Mouse (Mus musculus) G1E-ER4 (cell line): ENCODE results near the gene Sphk1. TPM values are rescaled to one million over a fixed set of nuclear protein-coding genes. Genes with fewer than 3 reads are reported as not detected.

Source experiments
- GATA1 ChIP-seq: IDR thresholded peaks from one replicate; pipeline ENCODE4 v1.8.0; 2012; ENCODE audit warnings: low read length, inconsistent platforms
- polyA plus RNA-seq: library from polyadenylated mRNA; stranded (reverse); fragments of >175 nt; gene quantifications from 2 replicates; pipeline ENCODE4 v1.2.3, GENCODE M21; 2012

Gene Sphk1
- 206 and 262 TPM in 2 replicates for polyA plus RNA-seq

DNA sequence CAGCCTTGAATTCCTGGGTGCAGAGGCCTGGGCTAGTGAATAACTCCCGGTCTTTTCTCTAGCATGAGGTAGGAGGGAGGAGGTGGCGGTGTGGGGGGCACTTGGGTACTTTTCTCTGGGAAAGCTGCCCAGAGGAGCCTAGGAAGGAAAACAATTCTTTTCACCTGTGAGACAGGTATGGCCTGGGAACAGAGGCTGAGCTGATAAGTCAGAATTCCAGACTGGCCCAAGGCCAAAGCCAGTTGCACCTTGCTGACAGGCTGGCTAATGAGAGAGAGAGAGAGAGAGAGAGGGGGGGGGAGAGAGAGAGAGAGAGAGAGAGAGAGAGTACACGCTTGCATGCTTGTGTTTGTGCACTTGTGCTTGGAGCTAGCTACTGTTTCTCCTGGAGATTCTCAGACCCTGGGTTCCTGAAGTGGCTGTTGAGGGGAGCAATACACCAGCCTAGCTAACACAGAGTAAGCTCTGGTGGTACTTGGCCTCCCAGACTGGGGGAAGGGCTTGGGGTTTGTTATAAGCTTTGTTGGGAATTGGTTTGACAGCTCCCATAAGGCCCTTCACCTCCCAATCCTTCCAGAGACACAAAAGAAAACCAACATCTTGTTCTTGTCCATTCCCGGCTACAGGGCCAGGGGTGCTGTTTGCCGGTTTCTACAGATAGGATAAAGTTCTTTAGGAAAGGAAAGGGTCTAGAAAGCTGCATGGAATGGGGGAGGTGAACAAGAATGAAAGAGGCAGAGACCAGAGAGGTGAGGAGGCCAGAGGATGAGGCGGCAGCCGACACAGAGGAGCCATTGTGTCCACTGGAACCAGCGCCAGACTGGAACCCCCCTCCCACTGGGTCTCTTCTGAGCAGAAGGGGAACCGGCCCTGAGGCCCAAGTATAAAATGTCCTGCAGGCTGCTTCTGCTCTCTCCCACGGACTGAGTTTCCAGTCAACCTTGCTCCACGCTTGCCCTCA is at the start of gene Sphk1:
TSS of gene Sphk1 (plus strand) at position 739 of the 961 bp plus-strand sequence.
- no peak for TF ChIP-seq GATA1

DNA sequence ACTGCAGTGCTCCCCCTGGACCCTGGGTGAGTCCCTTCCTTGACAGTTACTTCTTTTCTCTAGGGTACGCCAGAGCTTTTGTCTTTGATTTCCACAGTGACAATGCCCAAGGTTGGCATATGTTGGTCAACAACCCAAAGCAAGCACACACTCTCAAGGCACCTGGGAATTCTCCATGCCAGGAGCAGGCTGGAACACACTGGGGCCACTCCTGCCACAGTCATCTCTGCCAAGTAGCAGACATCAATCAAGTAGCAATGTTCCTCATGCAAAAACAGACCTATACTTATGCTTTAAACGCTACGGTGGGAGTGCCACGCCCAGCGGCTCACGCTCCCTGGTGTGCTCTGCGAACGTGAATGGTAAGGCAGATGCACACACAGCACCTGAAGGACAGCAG is 49.8 kb upstream of the Sphk1 start:
- no peak for TF ChIP-seq GATA1

DNA sequence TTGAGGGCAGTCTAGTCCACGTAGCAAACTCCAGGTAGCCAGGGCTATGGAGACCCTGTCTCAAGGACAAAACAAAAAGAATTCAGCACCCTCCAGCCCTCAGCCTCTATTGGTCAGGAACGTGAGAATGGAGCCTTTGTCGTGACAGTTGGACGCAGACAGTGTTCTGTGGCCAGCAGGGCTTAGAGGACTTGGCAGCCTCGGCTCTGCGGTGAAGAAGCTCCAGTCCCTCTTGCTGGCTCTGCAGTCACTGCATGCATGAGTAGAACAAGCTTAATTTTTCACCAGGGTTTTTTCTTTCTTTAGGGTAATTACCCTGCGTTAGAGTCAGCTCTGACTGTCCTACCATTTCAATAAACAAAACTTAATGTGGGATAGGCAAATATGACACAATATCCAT is 48.9 kb upstream of the Sphk1 start:
- no peak for TF ChIP-seq GATA1

DNA sequence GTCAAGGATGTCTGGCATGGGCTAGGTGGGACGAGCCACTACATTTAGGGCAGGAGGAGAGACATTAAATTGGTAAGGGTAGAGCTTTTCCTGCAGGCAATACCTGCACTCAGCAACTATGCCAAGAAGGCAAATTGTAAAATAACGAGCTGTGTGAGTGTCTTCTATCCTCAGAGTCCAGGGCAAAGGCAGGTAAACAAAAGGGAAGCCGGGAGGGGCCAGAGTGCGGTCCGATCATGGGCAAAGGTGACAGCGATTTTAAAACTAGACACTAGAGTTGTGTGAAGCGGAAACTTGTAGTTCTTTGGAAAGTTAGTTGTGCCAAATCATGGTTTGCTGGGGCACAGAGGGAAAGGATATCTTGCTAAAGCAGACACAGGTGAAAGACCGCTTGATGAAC is 46.5 kb upstream of the Sphk1 start:
- TF ChIP-seq GATA1 = no peak

DNA sequence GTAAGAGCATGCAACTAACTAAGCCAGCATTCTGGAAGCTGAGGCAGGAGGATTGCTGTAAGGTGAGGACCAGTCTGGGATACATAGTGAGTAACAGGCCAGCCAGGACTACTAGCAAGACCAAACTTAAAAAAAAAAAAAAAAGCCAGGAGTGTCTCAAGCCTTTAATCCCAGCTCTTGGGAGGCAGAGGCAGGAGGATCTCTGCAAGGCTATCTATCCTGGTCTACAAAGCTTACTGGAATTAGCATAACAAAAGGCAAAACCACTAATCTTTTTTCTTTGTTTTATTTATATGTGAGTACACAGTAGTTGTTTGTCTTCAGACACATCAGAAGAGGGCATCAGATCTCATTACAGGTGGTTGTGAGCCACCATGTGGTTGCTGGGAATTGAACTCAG is 42.5 kb upstream of the Sphk1 start:
- no peak for TF ChIP-seq GATA1

DNA sequence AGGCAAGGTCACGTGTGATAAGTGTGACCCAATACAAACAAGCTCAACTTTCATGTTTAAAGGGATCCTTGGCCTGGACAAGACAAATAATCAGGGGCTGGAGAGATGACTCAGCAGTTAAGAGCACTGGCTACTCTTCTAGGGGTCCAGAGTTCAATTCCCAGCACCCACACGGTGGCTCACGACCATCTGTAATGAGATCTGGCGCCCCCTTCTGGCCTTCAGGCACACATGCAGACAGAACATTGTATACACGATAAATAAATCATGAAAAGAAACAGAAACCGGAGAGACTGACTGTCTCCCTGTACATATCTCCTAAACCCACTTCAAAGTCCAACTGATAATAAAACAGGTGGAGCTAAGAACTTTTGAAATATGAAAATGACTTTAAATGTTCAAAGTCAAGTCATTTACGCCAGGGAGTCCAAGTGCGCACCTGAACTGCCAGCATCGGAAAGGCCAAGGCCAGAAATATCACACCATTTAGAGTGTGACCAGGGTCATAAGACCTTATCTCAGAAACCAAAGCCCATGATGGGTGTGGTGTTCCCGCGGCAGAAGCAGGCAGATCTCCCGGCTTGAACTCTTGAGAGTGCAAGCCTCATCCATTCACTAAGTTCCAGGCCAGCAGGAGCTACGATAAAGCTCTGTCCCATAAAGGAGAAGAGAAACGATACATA is 41.9 kb upstream of the Sphk1 start:
- TF ChIP-seq GATA1 = no peak

DNA sequence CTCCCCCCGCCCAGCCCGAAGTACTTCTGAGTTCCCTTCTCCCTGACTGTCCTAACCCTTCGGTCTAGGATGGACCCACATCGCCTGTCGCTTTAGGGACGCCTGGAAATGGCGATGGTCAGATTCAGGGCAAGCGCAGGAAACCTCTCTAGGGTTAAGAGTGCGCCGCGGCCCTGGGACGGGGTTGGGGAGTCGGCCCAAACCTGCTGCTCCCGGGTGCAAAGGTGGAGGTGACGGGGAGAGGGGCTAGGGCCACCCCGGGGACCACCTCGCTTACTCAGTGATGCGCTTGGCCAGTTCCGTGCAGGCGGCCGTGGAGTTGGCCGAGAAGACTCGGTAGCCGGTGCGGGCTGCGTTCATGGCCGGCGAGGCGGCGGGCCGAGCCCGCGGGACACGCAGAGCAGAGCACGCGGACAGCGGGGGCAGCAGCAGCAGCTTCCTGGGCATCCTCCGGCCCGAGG is 40.9 kb upstream of the Sphk1 start:
- TF ChIP-seq GATA1 = no peak

DNA sequence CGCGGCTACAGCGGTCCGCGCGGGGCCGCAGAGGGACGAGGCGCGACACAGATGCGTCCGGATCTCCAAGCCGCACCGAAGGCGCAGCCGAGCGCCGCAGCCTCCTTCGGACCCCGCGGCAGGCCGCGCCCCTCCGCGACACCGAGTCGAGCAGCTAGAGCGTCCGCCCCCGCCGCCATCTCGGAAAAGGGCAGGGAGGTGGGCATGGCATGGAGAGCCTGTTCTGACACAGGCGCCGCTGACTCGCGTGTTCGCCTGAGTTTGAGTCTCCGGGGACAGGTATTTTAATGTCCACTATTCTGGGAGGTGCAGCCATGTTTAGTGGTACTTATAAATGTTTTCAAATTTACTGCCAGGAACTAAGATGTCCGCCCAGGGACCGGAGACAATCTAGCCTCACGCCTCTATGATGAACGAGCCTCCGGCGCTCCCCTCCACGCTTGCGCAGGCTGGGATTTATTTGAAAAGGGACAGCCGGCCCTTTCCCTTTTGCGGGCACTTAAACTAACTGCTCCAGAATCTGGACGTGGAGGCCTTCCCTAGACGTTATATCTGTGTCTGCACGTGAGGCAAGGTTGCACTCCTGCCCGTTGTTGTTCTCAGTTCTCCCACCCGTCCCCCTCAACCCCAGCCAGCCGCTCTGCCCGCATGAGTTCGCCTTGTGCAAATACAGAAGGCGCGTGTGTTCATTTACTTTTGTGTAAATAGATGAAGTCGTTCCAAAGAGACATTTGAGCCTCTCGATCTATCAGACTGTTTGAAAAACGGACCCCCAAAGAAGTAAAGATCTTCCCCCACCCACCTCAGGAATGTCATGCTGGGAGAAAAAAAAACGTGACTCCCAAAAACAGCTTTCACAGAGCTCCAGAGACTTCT is 40.3 kb upstream of the Sphk1 start:
- no peak for TF ChIP-seq GATA1

DNA sequence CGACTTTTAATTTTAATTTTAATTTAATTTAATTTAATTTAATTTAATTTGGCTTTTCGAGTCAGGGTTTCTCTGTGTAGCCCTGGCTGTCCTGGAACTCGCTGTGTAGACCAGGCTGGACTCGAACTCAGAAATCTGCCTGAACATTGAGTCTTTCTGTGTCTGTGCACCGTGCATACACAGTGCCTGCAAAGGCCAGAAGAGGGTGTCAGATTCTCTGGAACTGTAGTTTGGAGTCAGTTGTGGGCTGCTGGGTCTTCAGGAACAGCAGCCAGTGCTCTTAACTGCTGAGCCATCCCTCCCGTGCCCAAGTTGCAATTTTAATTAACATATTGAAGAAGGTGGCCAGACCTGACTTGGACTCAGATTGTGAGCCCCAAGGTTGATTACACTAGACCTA is 39.4 kb upstream of the Sphk1 start:
- no peak for TF ChIP-seq GATA1

DNA sequence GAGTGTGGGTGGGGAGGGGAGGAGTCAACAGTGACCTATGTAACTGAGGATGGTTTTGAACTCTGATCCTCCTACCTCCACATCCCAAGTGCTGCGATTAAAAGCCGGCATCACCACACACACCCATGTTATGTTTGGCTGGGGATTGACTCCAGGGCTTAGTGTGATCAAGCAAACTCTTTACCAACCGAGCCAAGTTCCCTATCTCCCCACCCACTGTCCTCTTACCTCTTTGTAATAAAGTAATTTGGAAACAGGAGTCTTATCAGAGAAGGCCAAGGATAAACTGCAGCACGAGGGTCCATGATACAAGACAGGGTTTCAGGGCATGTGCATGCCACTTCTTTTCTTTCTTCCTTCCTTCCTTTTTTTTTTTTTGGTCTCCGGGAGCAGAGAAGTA is 37.5 kb upstream of the Sphk1 start:
- TF ChIP-seq GATA1 = no peak

DNA sequence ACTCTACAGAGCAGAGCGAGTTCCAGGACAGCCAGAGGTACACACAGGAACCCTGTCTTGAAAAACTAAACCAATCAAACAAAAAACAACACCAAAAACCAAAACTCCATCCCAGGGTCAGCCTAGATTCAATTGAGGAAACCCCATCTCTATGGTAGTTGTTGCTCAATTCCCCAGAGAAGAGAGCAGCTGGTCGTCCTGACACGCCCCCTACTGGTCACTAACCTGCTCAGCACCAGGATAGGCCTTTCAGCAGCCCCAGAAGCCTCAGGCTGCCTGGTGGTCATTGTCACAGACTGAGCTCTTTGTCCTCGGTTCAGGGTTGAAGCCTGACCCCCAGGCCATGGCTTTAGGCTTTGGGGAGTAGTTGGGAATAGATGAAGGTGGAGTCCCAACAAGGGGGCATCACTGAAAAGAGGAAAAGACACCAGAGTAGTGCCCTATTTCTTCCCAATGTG is 36.9 kb upstream of the Sphk1 start, which contains the start of gene Prpsap1:
TSS of gene Prpsap1 (minus strand) at position 408 of the 458 bp plus-strand sequence.
- no peak for TF ChIP-seq GATA1

DNA sequence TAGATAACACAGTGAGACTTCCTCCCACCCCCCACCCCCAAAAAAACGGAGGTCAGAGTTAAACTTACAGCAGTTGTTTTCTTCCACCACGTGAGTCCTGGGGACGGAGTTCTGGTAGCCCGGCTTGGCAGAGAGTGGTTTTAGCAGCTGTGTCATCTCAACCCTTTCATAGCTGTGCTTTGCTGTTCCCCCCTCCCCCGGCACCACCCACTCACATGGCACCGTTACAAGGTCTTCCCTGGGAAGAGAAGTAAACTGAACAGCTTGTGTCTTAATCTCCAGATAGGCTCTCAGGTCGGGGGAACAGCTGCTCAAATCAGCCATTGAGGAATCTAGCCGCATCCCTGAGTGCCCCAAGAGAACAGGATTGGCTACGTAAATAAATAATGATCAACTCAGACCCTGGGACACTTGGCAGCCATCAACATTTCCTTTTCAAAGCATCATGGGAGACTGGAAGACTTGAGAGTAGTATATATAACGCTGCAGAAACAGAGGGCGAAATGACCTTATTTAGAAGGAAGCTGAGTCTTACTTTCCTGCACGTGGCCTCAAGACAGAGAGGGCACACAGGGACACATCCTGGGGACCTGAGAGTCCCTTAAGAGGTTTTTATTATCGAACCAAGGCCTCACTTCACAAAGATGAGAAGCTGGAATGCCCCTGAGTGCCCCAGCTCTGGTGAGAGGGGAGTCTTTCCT is 36.1 kb upstream of the Sphk1 start:
- no peak for TF ChIP-seq GATA1

DNA sequence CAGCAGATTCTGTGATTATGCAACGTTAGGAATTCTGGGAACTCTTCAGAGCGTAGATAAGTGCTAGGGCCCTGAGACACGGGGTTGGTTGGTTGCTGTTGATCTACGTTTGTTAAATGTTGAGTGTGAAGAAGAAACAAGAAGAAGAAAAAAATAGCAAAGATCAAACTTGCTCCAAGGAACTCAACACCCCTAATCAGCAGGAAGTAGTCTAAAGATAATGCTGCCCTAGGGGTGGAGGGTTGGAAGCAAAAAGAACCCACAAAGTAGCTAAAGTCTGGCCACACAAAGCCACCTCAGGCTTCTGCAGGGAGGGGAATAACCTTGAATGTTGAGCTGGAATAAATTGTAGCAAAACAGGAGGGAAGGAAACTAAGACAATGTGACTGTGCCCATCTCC is 33.4 kb upstream of the Sphk1 start:
- TF ChIP-seq GATA1 = no peak

DNA sequence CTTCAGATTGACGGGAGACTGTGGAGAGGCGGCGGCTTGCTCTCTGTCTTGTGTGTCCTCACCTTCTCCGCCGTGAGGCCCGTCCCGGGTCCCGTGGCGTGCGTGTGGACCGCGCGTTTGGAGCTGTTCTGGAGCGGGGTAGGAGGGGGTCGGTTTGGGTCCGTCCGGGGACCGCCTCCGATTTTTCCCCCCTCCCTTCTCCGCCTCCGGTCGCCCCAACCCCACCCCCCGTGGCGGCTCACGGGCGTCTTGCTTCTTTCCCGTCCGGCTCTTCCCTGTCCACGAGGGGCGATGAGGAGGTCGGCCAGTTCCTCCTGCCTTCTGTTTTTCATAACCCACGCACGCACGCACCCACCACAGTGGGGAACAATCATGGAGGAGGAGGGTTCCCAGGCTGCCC is 32.1 kb upstream of the Sphk1 start:
- no peak for TF ChIP-seq GATA1

DNA sequence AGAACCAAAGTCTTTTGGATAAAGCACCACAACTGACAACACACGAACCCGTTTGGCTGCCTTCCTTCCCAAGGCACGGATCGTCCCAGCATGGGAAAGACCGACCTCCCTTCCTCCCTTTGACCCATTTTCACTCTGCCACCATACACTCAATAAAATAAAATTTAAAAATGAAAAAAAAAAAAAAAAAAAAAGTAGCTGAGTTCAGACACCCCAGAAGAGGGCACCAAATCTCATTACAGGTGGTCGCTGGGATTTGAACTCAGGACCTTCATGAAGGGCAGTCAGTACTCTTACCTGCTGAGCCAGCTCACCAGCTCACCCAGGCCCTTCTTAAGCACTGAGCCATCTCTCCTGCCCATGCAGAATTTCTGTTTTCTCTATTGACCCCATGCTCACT is 31.7 kb upstream of the Sphk1 start:
- no peak for TF ChIP-seq GATA1
